Mouse (Mus musculus) ES-Bruce4 (cell line): Measurements from ENCODE around the gene Eya2.

Experiments
- CTCF ChIP-seq: IDR thresholded peaks from one replicate; pipeline ENCODE4 v1.8.1; 2011; ENCODE audit warnings: low read depth, low read length
- POLR2A ChIP-seq: IDR thresholded peaks from one replicate; pipeline ENCODE4 v1.8.1; 2011; ENCODE audit warnings: low read length; ENCODE audit not compliant: insufficient read depth

DNA sequence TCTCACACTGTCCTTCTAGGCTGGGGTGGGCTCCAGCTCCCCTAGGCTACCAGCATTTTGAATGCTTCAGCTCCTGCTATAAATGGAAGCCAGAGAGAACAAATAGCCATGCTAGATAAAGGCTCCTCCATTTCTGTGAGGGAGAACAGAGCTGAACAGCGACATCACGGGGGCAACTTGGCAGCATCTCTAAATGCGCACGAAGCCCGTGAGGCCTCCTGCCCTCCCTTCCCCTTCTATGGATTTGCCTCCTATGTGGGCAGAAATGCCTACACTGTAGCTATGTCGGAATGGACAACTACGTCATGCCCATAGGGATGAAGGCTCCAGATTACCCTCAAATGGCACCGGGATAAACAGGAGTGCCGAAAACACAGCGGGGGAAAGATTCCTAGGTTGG lies 222.6 kb downstream of the Eya2 start:
- TF ChIP-seq POLR2A (no peak), CTCF (no peak)
